Mouse (Mus musculus) intestine, embryonic 16.5 days (tissue): Measurements from ENCODE around the gene Adh1. TPM values are rescaled to one million over a fixed set of nuclear protein-coding genes. Genes with fewer than 3 reads are reported as not detected.

Source experiments
- polyA plus RNA-seq: library from polyadenylated mRNA; unstranded; fragments of >200 nt; fragmentation: Nextera tagmentation; extraction: Ambion mirVana; gene quantifications from 2 replicates; pipeline ENCODE4 v1.2.1, GENCODE M21; 2015

Gene Adh1
- polyA plus RNA-seq, 1 experiment from 2014 or later: 734 TPM

Other genes with a start within 250 kb of the Adh1 start
- gene 1110002E22Rik, start 195.9 kb upstream of the Adh1 start, polyA plus RNA-seq: 0.15 and 0.18 TPM in 2 replicates
- gene Gm5105, start 193.6 kb upstream of the Adh1 start, polyA plus RNA-seq: 0.17 TPM in 1 of 2 replicates, not detected in the other
- 9.2 and 9.4 TPM in 2 replicates for gene Trmt10a, start 117.5 kb upstream of the Adh1 start, polyA plus RNA-seq
- gene Mttp, start 116.0 kb upstream of the Adh1 start, polyA plus RNA-seq: 405 and 573 TPM in 2 replicates
- 0.24 TPM in 1 of 2 replicates, not detected in the other for gene 4930579F01Rik, start 67.2 kb upstream of the Adh1 start, polyA plus RNA-seq
- gene Adh7, start 43.2 kb upstream of the Adh1 start, polyA plus RNA-seq: 0.18 and 0.24 TPM in 2 replicates
- gene Adh6a, start 52.3 kb downstream of the Adh1 start, polyA plus RNA-seq: 1.5 and 1.8 TPM in 2 replicates
- 0.15 TPM in 1 of 2 replicates, not detected in the other for gene Adh6b, start 80.8 kb downstream of the Adh1 start, polyA plus RNA-seq
- 0.20 and 0.54 TPM in 2 replicates for gene Adh4, start 154.5 kb downstream of the Adh1 start, polyA plus RNA-seq
- gene Adh5, start 182.1 kb downstream of the Adh1 start, polyA plus RNA-seq: 220 and 233 TPM in 2 replicates
- 48.0 and 49.7 TPM in 2 replicates for gene Metap1, start 228.5 kb downstream of the Adh1 start, polyA plus RNA-seq